Mouse (Mus musculus) myocyte (in vitro differentiated cells): ENCODE results near the gene Prpsap2. TPM values are rescaled to one million over a fixed set of nuclear protein-coding genes. Genes with fewer than 3 reads are reported as not detected.

ENCODE experiments used
- H3K27me3 ChIP-seq: one replicate; pipeline ENCODE4 v1.6.1; 2011; ENCODE audit not compliant: control insufficient read depth, insufficient read depth, insufficient read length
- H3K36me3 ChIP-seq: one replicate; pipeline ENCODE4 v1.6.1; 2011; ENCODE audit not compliant: control insufficient read depth, insufficient read depth
- H3K4me2 ChIP-seq: one replicate; pipeline ENCODE4 v1.6.1; 2011; ENCODE audit warnings: low read depth, control low read depth
- H3K4me3 ChIP-seq: one replicate; pipeline ENCODE4 v1.5.1; 2011; ENCODE audit warnings: mild to moderate bottlenecking, control low read depth, moderate library complexity
- H3K79me2 ChIP-seq: one replicate; pipeline ENCODE4 v1.6.1; 2011; ENCODE audit not compliant: control insufficient read depth, insufficient read depth
- H3ac ChIP-seq: one replicate; pipeline ENCODE4 v1.6.1; 2011; ENCODE audit not compliant: control insufficient read depth, insufficient read length
- CEBPB ChIP-seq: IDR thresholded peaks from 2 replicates; pipeline ENCODE4 v1.6.1; 2011; ENCODE audit warnings: mild to moderate bottlenecking, moderate library complexity; ENCODE audit not compliant: poor library complexity, insufficient read depth, severe bottlenecking
- E2F4 ChIP-seq: IDR thresholded peaks from one replicate; pipeline ENCODE4 v1.6.1; 2011; ENCODE audit warnings: mild to moderate bottlenecking, control low read depth, moderate library complexity; ENCODE audit not compliant: insufficient read depth
- MAX ChIP-seq: IDR thresholded peaks from one replicate; pipeline ENCODE4 v1.6.1; 2011; ENCODE audit warnings: low read depth, mild to moderate bottlenecking, control low read depth
- MYOD1 ChIP-seq, 3 experiments: IDR thresholded peaks; one replicate each; pipeline ENCODE4 v1.6.1; 2011; ENCODE audit warnings: control low read depth in 2 of 3, low read depth in 2 of 3, mild to moderate bottlenecking in 2 of 3, moderate library complexity in 1 of 3; ENCODE audit not compliant: insufficient read length in 2 of 3, control insufficient read depth in 1 of 3
- MYOG ChIP-seq, 3 experiments: IDR thresholded peaks; one replicate each; pipeline ENCODE4 v1.6.1; 2011; ENCODE audit warnings: control low read depth in 2 of 3, low read depth in 2 of 3, mild to moderate bottlenecking in 2 of 3; ENCODE audit not compliant: insufficient read length in 2 of 3, control insufficient read depth in 1 of 3, insufficient read depth in 1 of 3
- POLR2A ChIP-seq: IDR thresholded peaks from one replicate; pipeline ENCODE4 v1.6.1; 2011; ENCODE audit warnings: low read depth, mild to moderate bottlenecking, control low read depth, moderate library complexity; ENCODE audit not compliant: insufficient read length
- POLR2AphosphoS2 ChIP-seq: IDR thresholded peaks from one replicate; pipeline ENCODE4 v1.6.1; 2011; ENCODE audit warnings: low read depth, control low read depth; ENCODE audit not compliant: insufficient read length
- REST ChIP-seq: IDR thresholded peaks from one replicate; pipeline ENCODE4 v1.6.1; 2011; ENCODE audit warnings: mild to moderate bottlenecking, control low read depth, moderate library complexity; ENCODE audit not compliant: insufficient read depth, insufficient read length
- SRF ChIP-seq: IDR thresholded peaks from one replicate; pipeline ENCODE4 v1.6.1; 2011; ENCODE audit warnings: low read depth; ENCODE audit not compliant: control insufficient read depth, insufficient read length
- TCF12 ChIP-seq: IDR thresholded peaks from one replicate; pipeline ENCODE4 v1.6.1; 2011; ENCODE audit warnings: mild to moderate bottlenecking, control low read depth; ENCODE audit not compliant: poor library complexity, insufficient read depth, severe bottlenecking
- TCF3 ChIP-seq: IDR thresholded peaks from one replicate; pipeline ENCODE4 v1.6.1; 2011; ENCODE audit warnings: low read depth, control low read depth; ENCODE audit not compliant: insufficient read length
- USF1 ChIP-seq: IDR thresholded peaks from one replicate; pipeline ENCODE4 v1.6.1; 2011; ENCODE audit warnings: low read depth, mild to moderate bottlenecking, control low read depth, moderate library complexity
- polyA plus RNA-seq: library from polyadenylated mRNA; unstranded; fragments of >200 nt; fragmentation: generic; extraction: Trizol; gene quantifications from one replicate; pipeline ENCODE4 v1.2.1, GENCODE M21; 2012; ENCODE audit warnings: missing spikeins

Prpsap2 gene
- polyA plus RNA-seq, 1 experiment = 11.5 TPM

DNA sequence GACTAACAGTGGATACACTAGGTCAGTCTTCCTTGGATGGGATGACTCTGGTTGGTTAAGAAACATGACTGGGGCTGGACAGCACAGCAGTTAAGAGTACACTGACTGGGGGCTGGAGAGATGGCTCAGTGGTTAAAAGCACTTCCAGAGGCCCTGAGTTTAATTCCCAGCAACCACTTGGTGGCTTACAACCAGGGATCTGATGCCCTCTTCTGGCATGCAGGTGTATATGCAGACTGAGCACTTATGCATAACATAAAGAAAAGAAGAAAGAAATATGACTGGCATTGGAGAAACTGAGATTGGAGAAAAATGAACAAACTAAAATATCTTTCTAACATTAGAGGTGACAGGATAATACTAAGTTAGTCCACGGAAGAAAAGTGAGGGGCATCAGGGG is 21.4 kb downstream of the Prpsap2 start:
- TF ChIP-seq USF1 = no peak
- TF ChIP-seq POLR2A = no peak
- no peak for TF ChIP-seq MYOG (IDR thresholded peaks at IDR 0.05; ENCODE audit: control insufficient read depth in 1 of 3, insufficient read depth in 1 of 3, insufficient read length in 2 of 3, low read depth in 2 of 3)
- TF ChIP-seq MAX = no peak
- TF ChIP-seq TCF3 = no peak
- no peak for TF ChIP-seq TCF12
- TF ChIP-seq SRF = no peak
- no peak for TF ChIP-seq MYOD1 (IDR thresholded peaks at IDR 0.05; ENCODE audit: control insufficient read depth in 1 of 3, insufficient read length in 2 of 3, low read depth in 2 of 3)
- TF ChIP-seq CEBPB = no peak
- no peak for TF ChIP-seq REST
- TF ChIP-seq POLR2AphosphoS2 = no peak
- no peak for TF ChIP-seq E2F4
- Histone ChIP-seq H3K4me3 (no peak overlapping the region), H3ac (no peak overlapping the region), H3K79me2 (no peaks in the 10 kb centered on the region), H3K27me3 (no peaks in the 10 kb centered on the region), H3K36me3 (peaks cover 61% of the 10 kb centered on the region), H3K4me2 (no peak overlapping the region)

- Histone ChIP-seq H3K4me2 (no peak overlapping the region), H3ac (no peak overlapping the region), H3K36me3 (peaks cover 62% of the 10 kb centered on the region), H3K79me2 (no peaks in the 10 kb centered on the region), H3K4me3 (no peak overlapping the region), H3K27me3 (no peaks in the 10 kb centered on the region)
- TF ChIP-seq E2F4 (no peak), SRF (no peak), POLR2AphosphoS2 (no peak), USF1 (no peak), MYOG (IDR thresholded peaks at IDR 0.05; ENCODE audit: control insufficient read depth in 1 of 3, insufficient read depth in 1 of 3, insufficient read length in 2 of 3, low read depth in 2 of 3) (no peak), POLR2A (no peak), TCF12 (no peak)
These were observed 24.6 kb downstream of the Prpsap2 start for GRCm38 (mm10) chr11:61737290-61737689.

DNA sequence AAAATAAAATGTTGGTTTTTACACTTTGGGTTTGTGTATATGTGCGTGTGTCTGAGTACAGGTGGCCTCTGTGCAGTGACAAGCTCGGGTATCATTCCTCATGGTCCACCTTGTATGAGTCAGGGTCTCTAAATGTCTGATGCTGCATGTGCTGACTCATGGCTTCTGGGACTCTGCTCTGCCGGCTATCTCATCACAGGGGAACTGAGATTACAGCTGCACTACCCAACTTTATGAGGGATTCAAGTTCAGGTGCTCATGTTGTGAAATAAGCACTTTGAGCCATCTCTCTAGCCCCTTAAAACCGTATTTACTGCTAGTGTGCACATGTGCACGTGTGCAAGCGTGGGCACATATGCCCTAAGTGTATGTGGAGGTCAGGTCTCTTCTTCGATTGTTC is 29.2 kb downstream of the Prpsap2 start:
- TF ChIP-seq POLR2AphosphoS2 (no peak), TCF3 (no peak), REST (no peak), MYOG (IDR thresholded peaks at IDR 0.05; ENCODE audit: control insufficient read depth in 1 of 3, insufficient read depth in 1 of 3, insufficient read length in 2 of 3, low read depth in 2 of 3) (no peak), POLR2A (no peak), SRF (no peak), TCF12 (no peak), MYOD1 (IDR thresholded peaks at IDR 0.05; ENCODE audit: control insufficient read depth in 1 of 3, insufficient read length in 2 of 3, low read depth in 2 of 3) (no peak), E2F4 (no peak), CEBPB (no peak)
- Histone ChIP-seq H3ac (no peak overlapping the region), H3K36me3 (peaks cover 51% of the 10 kb centered on the region), H3K4me3 (no peak overlapping the region), H3K4me2 (no peak overlapping the region), H3K79me2 (no peaks in the 10 kb centered on the region), H3K27me3 (no peaks in the 10 kb centered on the region)

DNA sequence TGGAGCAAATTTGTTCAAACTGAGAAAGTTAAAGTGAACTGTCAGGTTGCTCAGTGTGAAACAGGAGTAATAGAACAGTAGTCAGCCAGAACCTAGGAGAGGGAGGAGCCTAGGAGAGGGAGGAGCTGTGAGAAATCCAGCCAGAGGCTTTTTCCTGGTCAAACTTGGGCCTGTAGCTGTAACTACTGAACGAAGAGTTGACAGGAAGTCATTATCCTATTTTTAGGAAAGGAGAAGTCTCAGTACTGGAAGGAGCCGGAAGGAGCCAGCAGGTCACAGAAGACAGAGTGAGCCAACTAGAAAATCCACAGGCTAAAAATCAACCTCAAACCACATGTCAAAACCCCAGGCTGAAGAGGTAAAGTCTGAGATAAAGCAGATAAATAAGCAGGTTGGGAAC is 33.9 kb downstream of the Prpsap2 start:
- H3ac ChIP-seq = no peak overlapping the region
- no peak overlapping the region for H3K4me3 ChIP-seq
- H3K4me2 ChIP-seq = no peak overlapping the region
- H3K36me3 ChIP-seq = peaks cover 28% of the 10 kb centered on the region
- no peak for TF ChIP-seq TCF3
- no peak for TF ChIP-seq POLR2AphosphoS2
- TF ChIP-seq TCF12 = no peak
- TF ChIP-seq E2F4 = no peak
- no peak for TF ChIP-seq REST
- no peak for TF ChIP-seq MYOG (IDR thresholded peaks at IDR 0.05; ENCODE audit: control insufficient read depth in 1 of 3, insufficient read depth in 1 of 3, insufficient read length in 2 of 3, low read depth in 2 of 3)
- TF ChIP-seq MAX = no peak
- no peak for TF ChIP-seq CEBPB
- no peak for TF ChIP-seq USF1
- no peak for TF ChIP-seq SRF
- TF ChIP-seq POLR2A = no peak
- no peak for TF ChIP-seq MYOD1 (IDR thresholded peaks at IDR 0.05; ENCODE audit: control insufficient read depth in 1 of 3, insufficient read length in 2 of 3, low read depth in 2 of 3)
- H3K27me3 ChIP-seq = no peaks in the 10 kb centered on the region
- no peaks in the 10 kb centered on the region for H3K79me2 ChIP-seq

GRCm38 (mm10) chr11:61722077-61722476 is 39.8 kb downstream of the Prpsap2 start:
- H3K4me3 ChIP-seq = no peak overlapping the region
- H3K36me3 ChIP-seq = no peaks in the 10 kb centered on the region
- H3K27me3 ChIP-seq = peaks cover 5% of the 10 kb centered on the region
- H3ac ChIP-seq = no peak overlapping the region
- no peak overlapping the region for H3K4me2 ChIP-seq
- TF ChIP-seq POLR2A = no peak
- TF ChIP-seq CEBPB = no peak
- TF ChIP-seq TCF12 = no peak
- no peak for TF ChIP-seq MYOD1 (IDR thresholded peaks at IDR 0.05; ENCODE audit: control insufficient read depth in 1 of 3, insufficient read length in 2 of 3, low read depth in 2 of 3)
- no peaks in the 10 kb centered on the region for H3K79me2 ChIP-seq
